Mouse (Mus musculus) G1E (cell line): ENCODE results near the gene Sigmar1. TPM values are rescaled to one million over a fixed set of nuclear protein-coding genes. Genes with fewer than 3 reads are reported as not detected.

Source experiments
- ATAC-seq: 2 replicates; pipeline ENCODE4 v1.8.0; 2016; ENCODE audit warnings: mild to moderate bottlenecking; ENCODE audit not compliant: insufficient number of reproducible peaks, poor library complexity, low FRiP score, severe bottlenecking; ENCODE audit errors: extremely low read depth
- DNase-seq: peaks from one replicate; pipeline ENCODE4 v3.0.0; 2012; ENCODE audit warnings: low spot score
- H3K27me3 ChIP-seq: 2 replicates; pipeline ENCODE4 v1.6.1; 2012; ENCODE audit warnings: mild to moderate bottlenecking, low read length, inconsistent platforms; ENCODE audit not compliant: insufficient read depth
- H3K36me3 ChIP-seq: replicated peaks from 2 replicates; pipeline ENCODE3; 2012; ENCODE audit warnings: mild to moderate bottlenecking, inconsistent platforms
- H3K4me1 ChIP-seq: 2 replicates; pipeline ENCODE4 v1.6.1; 2012; ENCODE audit warnings: low read depth, low read length, inconsistent platforms, mixed read lengths; ENCODE audit not compliant: insufficient read depth
- H3K4me3 ChIP-seq: 2 replicates; pipeline ENCODE4 v1.5.1; 2012; ENCODE audit warnings: low read depth, mild to moderate bottlenecking, inconsistent platforms, low read length, moderate library complexity, mixed read lengths
- H3K9me3 ChIP-seq: replicated peaks from 2 replicates; pipeline ENCODE4 v1.6.1; 2012; ENCODE audit warnings: inconsistent platforms
- CTCF ChIP-seq: IDR thresholded peaks from 2 replicates; pipeline ENCODE4 v1.5.1; 2012; ENCODE audit warnings: low read depth, low read length, inconsistent platforms, mixed read lengths
- GATA1 ChIP-seq: IDR thresholded peaks from 2 replicates; pipeline ENCODE4 v1.6.1; 2012; ENCODE audit warnings: borderline replicate concordance, low read length, inconsistent platforms, mixed read lengths
- GATA2 ChIP-seq: IDR thresholded peaks from 2 replicates; pipeline ENCODE4 v1.6.1; 2012; ENCODE audit warnings: low read depth, low read length, inconsistent platforms, borderline replicate concordance
- POLR2AphosphoS5 ChIP-seq: IDR thresholded peaks from 2 replicates; pipeline ENCODE4 v1.6.1; 2012; ENCODE audit warnings: low read depth, low read length, inconsistent platforms; ENCODE audit not compliant: insufficient replicate concordance
- TAL1 ChIP-seq: conservative IDR thresholded peaks from 2 replicates; pipeline ENCODE4 v1.6.1; 2012; ENCODE audit warnings: low read depth, low read length, inconsistent platforms, mixed read lengths
- polyA plus RNA-seq: library from polyadenylated mRNA; stranded (reverse); fragments of >175 nt; gene quantifications from 2 replicates; pipeline ENCODE4 v1.2.3, GENCODE M21; 2012
- total RNA-seq, 2 experiments: library from RNA; stranded (forward) in 1 of 2; stranded (reverse) in 1 of 2; fragments of 200-1000 nt in 1 of 2; fragments of >200 nt in 1 of 2; fragmentation: Nextera tagmentation in 1 of 2; gene quantifications; 2 replicates each; pipeline ENCODE4 v1.2.3; 2014 to 2017

Sigmar1 gene
- total and polyA plus RNA-seq, 3 experiments: 36.0 to 54.3 (median 53.4) TPM

DNA sequence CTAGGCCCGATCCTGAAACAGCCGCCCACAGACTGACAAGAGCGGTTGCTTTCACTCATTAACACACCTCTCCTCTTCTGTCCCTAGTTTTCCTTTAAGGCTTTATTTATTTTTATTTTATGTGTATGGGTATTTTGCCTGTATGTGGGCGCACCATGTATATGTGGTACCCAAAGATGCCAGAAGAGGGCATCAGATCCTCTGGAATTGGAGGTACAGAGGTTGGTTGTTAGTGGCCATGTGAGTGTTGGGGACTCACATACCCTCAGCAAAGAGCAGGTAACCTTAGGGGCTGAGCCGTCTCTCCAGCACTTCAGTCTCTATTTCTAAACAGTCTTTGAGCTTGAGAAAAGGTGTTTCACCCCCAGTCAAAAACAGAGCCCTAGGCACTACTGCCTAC, 40.4 kb downstream of the Sigmar1 start:
- Histone ChIP-seq H3K9me3 (no peaks in the 10 kb centered on the region), H3K36me3 (peaks cover 85% of the 10 kb centered on the region), H3K27me3 (no peaks in the 10 kb centered on the region), H3K4me3 (no peak overlapping the region), H3K4me1 (peaks cover 41% of the 10 kb centered on the region)
- ATAC-seq: no peak
- TF ChIP-seq GATA1: no peak
- TF ChIP-seq GATA2: no peak
- TF ChIP-seq CTCF: 0 out of 2 replicates have a peak, but pooled peaks have one; percentile 6
- TF ChIP-seq TAL1: no peak
- no peak for TF ChIP-seq POLR2AphosphoS5
- DNase-seq: no peak

GRCm38 (mm10) chr4:41715082-41715481, 40.9 kb downstream of the Sigmar1 start:
- peaks cover 84% of the 10 kb centered on the region for H3K36me3 ChIP-seq
- no peaks in the 10 kb centered on the region for H3K9me3 ChIP-seq
- H3K4me1 ChIP-seq: peaks cover 40% of the 10 kb centered on the region
- DNase-seq: no peak
- no peak for ATAC-seq
- no peak overlapping the region for H3K4me3 ChIP-seq
- TF ChIP-seq GATA1: no peak
- H3K27me3 ChIP-seq: no peaks in the 10 kb centered on the region

DNA sequence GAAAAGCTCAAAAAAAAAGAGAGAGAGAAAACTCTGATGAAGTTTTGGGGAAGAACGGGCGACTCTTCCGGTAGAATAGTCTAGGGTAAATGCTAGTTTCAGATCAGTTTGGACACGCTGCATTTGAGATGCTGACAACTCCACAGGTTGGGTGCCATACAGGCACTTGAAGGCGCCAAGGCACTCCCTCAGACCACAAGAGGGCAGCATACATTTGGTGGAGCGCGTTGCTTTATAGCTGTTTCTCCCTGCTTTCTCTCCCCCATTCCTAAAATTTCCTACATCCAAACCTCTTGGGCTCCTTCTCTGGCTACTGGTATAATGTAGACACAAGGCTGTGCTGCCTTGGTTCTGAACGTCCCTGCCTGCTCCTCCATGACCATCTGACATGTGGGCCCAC, 41.7 kb downstream of the Sigmar1 start:
- H3K9me3 ChIP-seq: no peaks in the 10 kb centered on the region
- ATAC-seq (no peak), DNase-seq (no peak)
- H3K27me3 ChIP-seq: no peaks in the 10 kb centered on the region
- H3K36me3 ChIP-seq: peaks cover 77% of the 10 kb centered on the region
- peak; percentile 69 for TF ChIP-seq CTCF
- no peak for TF ChIP-seq POLR2AphosphoS5
- H3K4me3 ChIP-seq: no peak overlapping the region
- H3K4me1 ChIP-seq: peaks cover 40% of the 10 kb centered on the region

DNA sequence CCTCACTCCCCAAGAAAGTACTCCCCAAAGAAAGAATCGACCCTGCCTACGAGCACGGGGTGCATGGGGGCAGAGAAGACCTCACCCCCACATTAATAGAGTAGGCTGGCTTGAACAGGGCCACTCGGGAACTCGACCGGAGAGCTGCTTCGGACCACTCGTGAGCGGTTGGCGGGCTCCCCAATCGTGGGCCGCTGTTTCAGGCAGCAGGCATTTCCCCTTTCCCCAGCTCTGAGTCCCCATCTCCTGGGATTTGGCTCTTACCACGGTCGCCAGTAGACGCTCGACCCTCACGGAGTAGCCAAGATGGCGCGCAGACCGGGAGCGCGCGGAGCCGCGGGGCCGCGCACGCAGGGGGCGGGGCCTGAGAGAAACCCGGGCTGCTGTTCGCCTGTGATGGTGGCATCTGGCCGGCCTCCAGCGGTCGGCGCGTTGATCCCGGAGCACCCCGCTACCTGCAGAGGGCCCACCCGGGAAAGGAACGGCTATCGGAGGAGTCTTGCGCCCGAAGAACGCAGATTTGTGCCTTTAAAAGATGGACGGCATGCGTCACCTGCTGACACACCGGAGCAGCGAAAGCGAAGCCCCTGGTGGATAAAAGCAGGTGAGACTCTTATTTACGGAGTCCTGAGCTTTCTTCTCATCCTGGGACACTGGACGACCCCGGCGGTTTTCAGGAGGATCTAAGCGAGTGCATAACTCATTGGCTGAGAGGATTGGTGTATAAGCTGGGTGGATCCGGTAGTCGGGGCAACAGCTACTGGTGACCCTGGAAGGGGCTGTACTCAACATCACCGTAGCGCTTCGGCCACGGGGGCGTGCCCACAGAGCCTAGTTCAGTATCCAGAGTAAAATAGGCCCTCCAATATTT, 42.5 kb downstream of the Sigmar1 start, which contains the start of gene Rpp25l:
Rpp25l (minus strand) TSS at position 338 of the 871 bp plus-strand sequence.
- H3K9me3 ChIP-seq: no peaks in the 10 kb centered on the region
- H3K4me3 ChIP-seq: peak within 1 kb of the TSS; percentile 82
- peak; percentile 78 for DNase-seq
- H3K27me3 ChIP-seq: no peaks in the 10 kb centered on the region
- peak; percentile 32; the same call in 1 of the 2 replicates for ATAC-seq
- TF ChIP-seq GATA1 (no peak), GATA2 (no peak), POLR2AphosphoS5 (no peak), TAL1 (no peak), CTCF (no peak)
- H3K4me1 ChIP-seq: peaks cover 43% of the 10 kb centered on the region
- peaks cover 69% of the 10 kb centered on the region for H3K36me3 ChIP-seq

- Histone ChIP-seq H3K36me3 (peaks cover 60% of the 10 kb centered on the region), H3K27me3 (peaks cover 4% of the 10 kb centered on the region), H3K4me3 (peak overlapping the region; percentile 82), H3K9me3 (no peaks in the 10 kb centered on the region), H3K4me1 (peaks cover 47% of the 10 kb centered on the region)
- DNase-seq: no peak
- ATAC-seq: no peak
- no peak for TF ChIP-seq GATA1
- TF ChIP-seq POLR2AphosphoS5: no peak
- TF ChIP-seq CTCF: no peak
These were observed 43.3 kb downstream of the Sigmar1 start for GRCm38 (mm10) chr4:41712421-41713196.

- no peaks in the 10 kb centered on the region for H3K9me3 ChIP-seq
- H3K27me3 ChIP-seq: peaks cover 10% of the 10 kb centered on the region
- no peak for ATAC-seq
- peaks cover 54% of the 10 kb centered on the region for H3K4me1 ChIP-seq
- TF ChIP-seq GATA1 (no peak), POLR2AphosphoS5 (no peak), TAL1 (no peak), GATA2 (no peak), CTCF (no peak)
- peak overlapping the region; percentile 82 for H3K4me3 ChIP-seq
- H3K36me3 ChIP-seq: peaks cover 53% of the 10 kb centered on the region
- no peak for DNase-seq
These were observed 44.1 kb downstream of the Sigmar1 start for GRCm38 (mm10) chr4:41711705-41712375.
